Mouse (Mus musculus) adrenal gland, postnatal 10 days (tissue): ENCODE results near the gene Fbxo22. TPM values are rescaled to one million over a fixed set of nuclear protein-coding genes. Genes with fewer than 3 reads are reported as not detected.

ENCODE experiments used
- total RNA-seq, 2 experiments: library from RNA; stranded (reverse); gene quantifications; 2 replicates each; pipeline ENCODE4 v1.2.3; 2021

Gene Fbxo22
- total RNA-seq, 2 experiments from 2014 or later = 29.6 to 32.2 TPM

Other genes with a start within 250 kb of the Fbxo22 start
- 1 to 10 TPM in 1 of 2 experiments, under 1 TPM in 1; 0.99 to 2.5 TPM for gene Chrna5, start 228.0 kb upstream of the Fbxo22 start, total RNA-seq
- gene Chrna3, start 182.4 kb upstream of the Fbxo22 start, total RNA-seq = 10 to 100 TPM in 1 of 2 experiments, 1 to 10 TPM in 1; 9.4 to 14.5 TPM
- 1 to 10 TPM; 4.8 to 9.5 TPM for gene Chrnb4, start 160.1 kb upstream of the Fbxo22 start, total RNA-seq
- 10 to 100 TPM; 39.2 to 39.6 TPM for gene Ube2q2, start 60.1 kb upstream of the Fbxo22 start, total RNA-seq
- gene Nrg4, start 117.9 kb downstream of the Fbxo22 start, total RNA-seq = 10 to 100 TPM; 33.3 to 38.9 TPM
- 1 to 10 TPM; 1.4 to 1.5 TPM for gene Tmem266, start 118.0 kb downstream of the Fbxo22 start, total RNA-seq